Mouse (Mus musculus) lung, adult 2 months (tissue): Measurements from ENCODE around the gene 5730522E02Rik.

Experiments
- CTCF ChIP-seq: fragments of 200-500 bp; IDR thresholded peaks from 2 replicates; pipeline ENCODE4 v1.5.1; 2011; ENCODE audit warnings: mild to moderate bottlenecking, low read length, control low read depth; ENCODE audit not compliant: insufficient read depth
- POLR2A ChIP-seq: fragments of 200-500 bp; IDR thresholded peaks from 2 replicates; pipeline ENCODE4 v1.6.1; 2011; ENCODE audit warnings: low read depth, mild to moderate bottlenecking, control low read depth, low read length, borderline replicate concordance; ENCODE audit errors: extremely low read depth

DNA sequence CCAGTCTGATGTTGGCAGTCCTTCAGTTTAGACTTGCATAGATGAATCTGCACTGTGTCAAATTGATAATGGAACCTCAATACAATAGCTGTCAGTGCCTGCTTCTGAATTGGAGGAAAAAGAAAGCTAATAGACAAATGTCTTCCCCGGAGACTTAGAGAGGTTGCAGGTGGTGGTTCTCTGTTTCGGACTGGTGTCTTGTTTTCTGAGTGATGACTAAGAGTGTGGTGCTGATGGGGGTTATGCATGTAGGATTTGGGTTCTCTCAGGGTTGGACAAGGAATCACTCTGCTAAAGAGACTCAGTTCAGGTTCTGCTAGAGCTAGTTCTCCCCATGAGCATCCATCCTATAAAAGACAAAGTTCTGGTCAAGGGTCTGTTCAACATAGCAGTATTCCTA is 397.1 kb downstream of the 5730522E02Rik start:
- TF ChIP-seq CTCF = no peak
- TF ChIP-seq POLR2A = no peak
